Mouse (Mus musculus) CH12.LX (cell line): Measurements from ENCODE around the gene Rnaset2b.
"Not testable (repeated sequence)": the region's sequence is repeated elsewhere in the genome, so short reads cannot be mapped to it uniquely, and the experiment has no call there.

Experiments
- CTCF ChIP-seq, 2 experiments: IDR thresholded peaks in 1 of 2; conservative IDR thresholded peaks in 1 of 2; 2 replicates each; pipeline ENCODE4 v1.5.1; 2011 to 2012; ENCODE audit warnings: low read depth in 2 of 2, low read length in 2 of 2, improper control_type of control experiment in 1 of 2, inconsistent platforms in 1 of 2, mild to moderate bottlenecking in 1 of 2, moderate library complexity in 1 of 2
- E2F4 ChIP-seq: IDR thresholded peaks from 2 replicates; pipeline ENCODE4 v1.6.1; 2011; ENCODE audit warnings: low read depth, low read length, improper control_type of control experiment; ENCODE audit not compliant: insufficient replicate concordance
- EP300 ChIP-seq: IDR thresholded peaks from 2 replicates; pipeline ENCODE4 v1.6.1; 2011; ENCODE audit warnings: low read length, improper control_type of control experiment
- ZMIZ1 ChIP-seq: IDR thresholded peaks from 2 replicates; pipeline ENCODE4 v1.6.1; 2012; ENCODE audit warnings: low read depth, mild to moderate bottlenecking, inconsistent platforms, low read length, improper control_type of control experiment

DNA sequence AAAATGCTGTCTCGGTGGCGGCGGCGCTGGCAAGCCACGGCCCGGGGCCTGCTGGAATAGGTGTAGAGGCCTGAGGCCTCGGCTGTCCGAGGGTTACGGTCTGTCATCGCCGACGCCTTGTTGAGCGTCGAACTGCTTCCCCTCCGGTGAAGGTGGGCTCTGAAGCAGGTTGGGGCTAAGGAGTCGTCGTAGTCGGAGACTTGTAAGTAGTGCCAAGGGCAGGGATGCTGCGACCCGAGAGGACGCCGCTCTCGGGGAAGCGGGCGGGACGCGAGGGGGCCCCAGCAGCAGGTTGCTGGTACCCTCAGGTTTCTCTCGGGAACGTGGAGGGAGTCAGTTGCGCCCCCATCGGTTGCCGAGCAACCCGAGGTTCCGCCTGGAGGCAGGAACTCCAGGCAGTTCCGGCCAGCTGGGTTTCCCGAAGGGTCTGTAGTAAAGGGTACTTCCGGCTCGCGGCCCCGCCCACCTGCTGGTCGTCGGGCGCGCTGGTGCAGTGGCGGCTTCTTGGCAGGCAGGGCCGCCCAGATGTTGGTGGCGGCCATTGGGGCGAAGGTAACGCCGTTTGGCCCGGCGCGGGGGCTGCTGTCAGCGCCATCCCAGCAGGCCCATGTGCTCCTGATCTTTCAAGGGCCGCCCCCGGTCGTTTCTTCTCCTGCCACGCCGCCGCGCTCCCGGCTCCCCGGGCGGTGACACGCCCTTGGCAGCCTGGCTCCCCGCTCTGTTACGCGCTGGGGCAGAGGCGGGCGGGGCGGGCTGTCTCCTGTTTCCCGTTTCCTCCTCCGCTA is 22.3 kb upstream of the Rnaset2b start, which contains the start of gene Rsph3b:
- not testable (repeated sequence) for TF ChIP-seq ZMIZ1; CTCF (conservative IDR thresholded peaks at IDR 0.05 in 1 of 2, IDR thresholded peaks at IDR 0.05 in 1 of 2; ENCODE audit: low read depth in 2 of 2, low read length in 2 of 2); EP300; E2F4
